Mouse (Mus musculus) cerebellum, adult 9-11 months (tissue): ENCODE measurements around the gene Slc7a6.

Experiments
- DNase-seq: peaks from one replicate; pipeline ENCODE4 v3.0.0; 2022

The Slc7a6 gene

DNA sequence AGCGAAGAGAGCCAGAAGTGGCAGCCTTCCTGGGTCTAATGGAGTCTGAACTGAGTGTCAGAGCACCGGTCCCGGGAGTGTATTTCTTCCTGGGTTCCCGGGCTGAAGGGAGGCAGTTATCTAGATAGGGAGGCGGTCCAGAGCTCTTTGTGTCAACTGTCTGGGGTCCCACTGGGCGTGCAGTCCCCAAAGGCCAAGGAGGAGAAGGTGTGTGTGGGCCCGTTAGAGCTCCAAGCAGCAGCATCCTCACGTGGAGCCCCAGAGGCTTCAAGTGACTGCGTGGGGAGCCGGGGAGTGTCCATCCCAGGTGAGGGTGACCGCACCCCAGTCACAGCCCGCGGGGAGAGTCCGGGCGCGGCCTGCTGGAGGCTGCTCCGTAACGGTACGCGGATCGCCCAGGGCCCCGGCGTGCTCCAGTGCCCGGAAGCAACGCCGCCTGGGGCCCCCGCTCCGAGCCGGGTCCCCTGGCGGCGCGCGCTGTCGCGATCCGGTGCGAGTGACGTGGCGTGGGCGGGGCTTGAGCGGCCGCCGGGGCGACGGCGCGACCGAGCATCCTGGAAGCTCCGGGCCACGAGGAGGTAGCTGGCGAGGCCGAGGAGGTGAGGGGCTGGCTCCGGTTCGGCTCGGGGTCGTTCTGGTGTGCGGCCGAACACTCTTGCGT lies at the start of gene Slc7a6:
Gene Slc7a6, plus strand, starts transcription at position 502 of the 661 bp plus-strand sequence.
- DNase-seq, result peak; percentile 87

DNA sequence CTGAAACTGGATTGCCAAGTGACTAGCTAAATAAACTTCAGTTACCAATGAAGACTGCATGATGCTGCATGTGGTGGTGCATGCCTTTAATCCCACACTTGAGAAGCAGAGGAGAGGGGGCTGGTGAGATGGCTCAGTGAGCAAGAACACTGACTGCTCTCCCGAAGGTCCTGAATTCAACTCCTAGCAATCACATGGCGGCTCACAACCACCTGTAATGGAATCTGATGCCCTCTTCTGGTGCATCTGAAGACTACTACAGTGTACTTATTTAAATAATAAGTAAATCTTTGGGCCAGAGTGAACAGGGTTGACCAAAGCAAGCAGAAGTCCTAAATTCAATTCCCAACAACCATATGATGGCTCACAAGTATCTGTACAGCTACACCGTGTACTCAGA lies 45.2 kb upstream of the Slc7a6 start:
- DNase-seq, result no peak

DNA sequence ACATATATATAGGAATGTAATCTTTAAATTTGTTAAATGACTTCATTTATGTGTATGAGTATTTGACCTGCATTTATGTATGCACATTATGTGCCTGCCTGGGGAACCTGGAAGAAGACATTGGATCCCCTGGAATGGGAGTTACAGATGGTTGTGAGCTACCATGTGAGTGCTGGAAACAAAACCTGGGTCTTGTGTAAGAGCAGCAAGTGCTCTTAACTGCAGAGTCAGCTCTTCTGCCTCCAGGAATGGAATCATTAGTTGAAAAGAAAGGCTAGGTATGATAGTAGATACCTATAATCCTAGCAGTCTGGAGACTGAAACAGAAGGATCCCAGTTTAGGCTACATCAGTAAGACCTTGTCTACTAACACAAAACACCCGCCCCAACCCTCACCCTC lies 42.6 kb upstream of the Slc7a6 start:
- DNase-seq, result no peak

DNA sequence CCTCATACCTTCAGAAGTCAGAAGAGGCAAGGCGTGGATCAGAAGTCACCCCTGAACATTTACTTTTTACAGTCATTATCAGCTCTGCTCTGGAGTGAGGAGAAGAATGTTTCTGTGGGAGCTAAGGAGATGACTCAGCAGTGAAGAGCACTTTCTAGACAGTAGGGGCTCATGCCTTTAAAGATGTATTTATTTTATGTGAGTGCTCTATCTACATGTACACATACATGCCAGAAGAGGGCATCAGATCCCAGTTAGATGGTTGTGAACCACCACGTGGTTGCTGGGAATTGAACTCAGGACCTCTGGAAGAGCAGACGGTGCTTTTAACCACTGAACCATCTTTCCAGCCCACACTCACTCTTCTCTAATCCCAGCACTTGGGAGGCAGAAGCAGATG lies 41.6 kb upstream of the Slc7a6 start:
- DNase-seq, result no peak

DNA sequence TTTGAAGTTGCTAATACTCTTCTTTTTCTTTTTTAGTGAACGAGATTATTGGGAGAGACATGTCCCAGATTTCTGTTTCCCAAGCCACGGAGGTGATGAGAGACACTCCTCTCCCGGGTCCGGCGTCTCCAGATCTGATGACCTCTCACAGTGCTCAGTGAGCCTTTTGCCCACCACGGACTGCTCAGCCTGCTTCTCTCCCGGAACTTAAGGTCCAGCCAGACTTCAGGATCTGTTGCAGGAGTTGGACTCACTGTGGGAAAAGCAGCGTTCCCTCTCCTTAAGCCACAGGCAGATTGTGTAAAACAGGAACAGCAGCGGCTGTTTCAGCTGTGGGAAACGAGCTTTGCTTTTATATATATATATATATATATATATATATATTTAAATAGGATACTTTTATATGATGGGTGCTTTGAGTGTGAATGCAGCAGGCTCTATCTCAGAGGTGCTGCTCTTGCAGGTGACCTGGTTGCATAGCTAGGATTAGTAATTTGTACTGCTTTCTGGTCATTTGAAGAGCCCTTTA lies 40.7 kb upstream of the Slc7a6 start:
- no peak for DNase-seq

DNA sequence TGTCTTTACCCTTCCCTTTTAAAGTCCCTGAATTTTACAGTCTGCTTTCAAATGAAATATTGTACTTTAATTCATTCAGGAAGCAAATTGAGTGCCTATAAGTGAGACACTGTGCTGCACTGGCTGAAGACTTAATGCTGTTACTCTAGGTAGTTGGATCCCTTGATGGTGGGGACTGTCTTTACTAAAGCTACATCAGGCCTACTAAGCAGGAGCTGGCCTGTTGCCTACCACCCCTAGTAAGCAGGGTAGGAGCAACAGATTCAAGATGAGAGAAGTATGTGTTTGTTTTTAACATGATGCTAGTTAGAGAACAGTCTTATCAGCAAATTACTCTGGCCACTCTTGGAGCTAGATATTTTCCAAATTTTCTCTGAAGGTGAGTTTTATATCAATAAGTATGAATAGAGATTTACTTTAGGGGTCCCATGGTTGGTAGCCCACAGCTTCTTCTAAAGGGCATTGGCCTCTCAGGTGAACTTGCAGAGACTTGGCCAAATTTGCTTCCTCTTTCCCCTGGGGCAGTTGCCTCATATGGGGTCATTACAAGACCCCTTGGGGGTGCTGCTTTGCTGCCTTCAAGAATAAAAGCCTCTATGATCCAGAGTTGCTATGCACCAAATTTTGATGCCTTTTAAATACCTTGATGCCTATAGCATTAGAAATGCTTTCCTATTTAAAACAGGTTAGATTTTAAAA lies 39.3 kb upstream of the Slc7a6 start:
- DNase-seq, result no peak

DNA sequence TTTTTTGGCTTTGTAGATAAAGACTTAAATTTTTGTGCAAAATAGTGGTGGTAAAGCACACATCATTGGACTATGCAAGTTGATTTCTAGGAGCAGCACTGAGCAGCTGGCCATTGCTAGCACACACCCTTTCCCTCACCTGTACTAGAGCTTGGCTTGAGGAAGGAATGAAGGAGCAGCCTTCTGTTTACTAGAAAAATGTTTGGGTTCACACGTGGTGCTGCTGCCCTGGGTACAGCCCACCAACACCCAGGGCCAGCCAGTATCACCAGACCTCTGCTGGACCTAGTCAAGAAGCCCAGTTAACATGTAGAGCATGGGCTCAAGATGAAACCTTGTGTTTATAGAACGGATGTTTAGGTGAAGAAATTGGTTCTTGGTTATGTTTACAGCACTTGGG lies 38.7 kb upstream of the Slc7a6 start:
- DNase-seq, result no peak

DNA sequence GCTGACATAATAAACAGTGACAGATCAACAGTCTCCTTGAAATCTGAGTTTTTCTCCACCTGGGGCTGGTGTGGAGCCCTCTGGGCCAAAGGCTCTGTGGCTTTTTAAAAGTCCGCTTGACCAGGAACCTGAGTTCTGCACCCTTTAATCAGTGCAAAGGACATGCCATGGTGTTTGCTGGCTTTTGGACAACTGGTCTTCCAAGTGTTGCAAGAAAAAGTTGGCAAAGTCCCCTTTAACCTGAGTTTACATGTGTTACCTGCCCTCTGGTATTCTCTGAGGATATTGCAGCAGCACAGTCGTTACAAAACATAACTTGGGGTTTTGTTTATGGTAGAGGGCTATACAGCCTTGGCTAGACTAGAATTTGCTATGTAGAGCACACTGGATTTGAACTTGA lies 38.2 kb upstream of the Slc7a6 start:
- no peak for DNase-seq

DNA sequence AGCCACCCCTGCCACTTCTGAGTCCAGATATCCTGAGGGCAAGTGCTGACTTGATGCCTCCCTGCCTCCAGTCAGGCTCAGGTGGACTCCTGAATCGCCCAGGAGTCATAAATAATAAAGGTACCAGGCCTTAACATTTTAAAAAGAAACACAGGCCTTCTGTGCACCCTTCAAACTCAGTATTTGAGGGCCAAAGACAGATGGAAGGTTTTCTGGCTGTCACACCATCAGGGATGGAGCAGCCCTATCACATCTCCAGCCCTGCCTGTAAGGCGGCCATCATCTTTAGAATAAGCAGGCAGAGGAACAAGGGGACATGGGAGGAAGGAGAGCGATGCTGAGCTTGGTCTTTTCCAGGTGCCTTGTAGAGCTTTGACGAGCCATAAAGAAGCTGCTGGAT lies 37.6 kb upstream of the Slc7a6 start:
- DNase-seq, result no peak

DNA sequence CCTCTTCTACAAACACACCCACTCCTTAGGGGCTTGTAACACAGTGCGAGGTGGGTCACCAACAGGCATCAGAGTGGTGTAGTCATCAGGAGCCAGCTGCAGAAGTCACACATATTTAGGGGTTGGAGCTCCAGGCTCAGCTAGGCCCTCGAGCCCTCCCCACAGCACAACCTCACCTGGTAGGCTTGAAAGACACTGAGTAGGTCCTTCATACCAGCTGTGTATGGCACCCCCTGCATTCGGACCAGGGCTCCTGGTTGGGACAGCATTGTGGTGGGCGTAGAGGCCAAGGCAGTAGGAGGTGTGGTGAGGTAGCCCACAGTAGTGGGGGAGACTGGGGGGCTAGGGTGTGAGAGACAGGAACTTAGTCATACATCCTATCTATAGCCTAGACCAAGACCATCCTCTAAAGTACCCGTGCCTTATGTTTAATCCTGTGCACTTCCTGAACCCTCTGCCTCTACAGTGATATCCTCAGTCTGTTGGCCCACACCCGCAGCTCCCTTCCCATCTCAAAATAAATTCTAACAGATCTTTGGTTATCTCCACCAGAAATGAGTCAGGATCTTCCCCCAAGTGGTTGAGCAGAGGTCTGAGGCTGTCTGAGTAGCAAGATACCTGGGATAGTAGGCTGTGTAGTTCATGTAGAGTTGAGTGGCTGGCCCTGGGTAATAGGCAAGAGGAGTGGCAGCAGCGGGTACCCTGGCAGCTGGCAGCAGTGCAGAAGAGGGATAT lies 37.0 kb upstream of the Slc7a6 start:
- DNase-seq, result no peak

DNA sequence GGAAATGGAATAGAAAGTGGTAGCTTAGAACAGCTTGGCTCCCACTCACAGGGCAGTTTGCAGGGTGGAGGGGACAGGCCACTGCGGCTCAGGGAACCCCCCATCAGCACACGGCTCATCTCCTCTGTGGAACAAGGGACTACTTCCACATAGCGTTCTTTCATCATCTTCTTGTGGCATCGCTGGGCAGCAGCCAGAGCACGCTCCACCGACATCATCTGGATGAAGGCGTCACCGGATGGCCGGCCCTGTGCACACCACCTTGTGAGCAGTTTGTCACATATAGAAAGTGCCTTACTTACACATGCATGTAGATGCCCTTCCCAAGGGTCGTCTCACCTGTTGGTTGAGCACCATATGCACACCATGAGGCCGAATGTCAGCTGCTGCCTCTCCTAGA lies 36.3 kb upstream of the Slc7a6 start:
- DNase-seq, result no peak

DNA sequence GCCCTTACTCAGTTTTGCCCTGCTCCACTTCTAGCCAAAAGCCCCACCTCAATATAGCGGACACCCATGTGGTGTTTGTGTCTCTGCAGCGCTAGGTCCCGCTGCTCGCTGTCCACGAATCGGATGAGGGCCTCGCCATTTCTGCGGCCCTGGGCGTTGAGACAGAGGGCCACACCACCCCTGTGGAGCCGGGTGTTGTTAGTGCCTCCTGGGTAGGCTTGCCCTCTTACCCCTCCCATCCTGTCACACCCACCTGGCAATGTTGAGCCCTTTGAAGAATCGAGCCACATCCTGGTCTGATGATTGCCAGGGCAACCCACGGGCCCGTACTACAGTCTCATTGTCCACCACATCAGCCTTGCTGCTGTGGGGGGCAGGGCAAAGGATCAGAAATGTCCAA lies 35.1 kb upstream of the Slc7a6 start:
- no peak for DNase-seq

DNA sequence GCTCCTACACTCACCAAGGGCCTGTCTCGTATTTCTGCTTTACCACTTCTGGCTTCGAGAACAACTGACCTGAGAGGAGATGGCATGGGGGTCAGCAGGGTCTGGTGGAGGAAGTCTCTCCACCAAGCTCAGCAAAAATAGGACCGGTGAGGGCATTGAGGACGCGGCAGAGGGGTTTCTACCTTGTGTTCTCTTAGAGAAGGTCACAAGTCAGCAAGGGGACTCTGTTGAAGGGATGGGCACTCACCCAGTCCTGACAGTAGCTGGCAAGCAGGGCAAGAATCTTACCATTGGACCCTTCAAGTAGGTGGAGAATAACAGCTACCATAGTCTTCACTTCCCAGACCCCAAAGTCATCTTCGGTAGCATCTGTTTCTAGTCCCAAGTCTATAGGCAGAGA lies 34.7 kb upstream of the Slc7a6 start:
- DNase-seq, result no peak

DNA sequence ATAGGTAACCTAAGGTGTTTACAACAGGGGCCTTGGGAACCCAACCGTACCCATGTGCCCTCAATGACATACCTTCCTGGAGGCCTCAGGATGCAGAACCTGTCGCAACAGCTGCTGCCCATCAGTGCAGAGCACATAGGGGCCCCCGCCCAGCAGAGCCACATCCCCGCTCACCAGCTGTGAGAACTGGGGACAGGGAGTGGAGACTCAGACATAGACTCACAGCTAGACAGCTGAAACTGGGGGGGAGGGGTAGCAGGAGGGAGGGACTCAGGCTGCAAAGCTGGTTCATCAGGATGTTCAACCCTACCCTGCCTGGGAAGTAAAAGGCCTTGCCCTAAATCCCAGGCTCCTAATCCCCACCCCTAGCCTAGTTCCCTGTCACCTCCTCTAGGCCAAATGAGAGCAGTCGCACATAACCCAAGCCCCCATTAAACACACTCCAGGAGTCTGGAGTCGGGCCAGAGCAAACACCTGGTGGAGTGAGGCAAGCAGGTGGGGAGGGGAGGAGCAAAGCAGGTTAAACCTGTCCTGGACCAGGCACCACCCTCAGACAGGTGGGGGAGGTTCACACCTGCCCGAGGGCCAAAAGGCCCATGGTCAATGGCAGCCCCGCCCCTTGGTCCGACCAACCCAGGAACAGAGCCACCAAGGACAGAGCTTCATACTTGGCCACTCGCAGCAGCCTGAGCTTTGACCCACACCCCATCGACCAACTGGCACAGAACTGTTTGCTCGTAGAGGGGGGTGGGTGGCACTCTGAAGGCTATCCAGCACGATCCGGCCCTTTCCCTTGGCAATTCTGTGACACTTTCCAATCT lies 33.7 kb upstream of the Slc7a6 start:
- no peak for DNase-seq

DNA sequence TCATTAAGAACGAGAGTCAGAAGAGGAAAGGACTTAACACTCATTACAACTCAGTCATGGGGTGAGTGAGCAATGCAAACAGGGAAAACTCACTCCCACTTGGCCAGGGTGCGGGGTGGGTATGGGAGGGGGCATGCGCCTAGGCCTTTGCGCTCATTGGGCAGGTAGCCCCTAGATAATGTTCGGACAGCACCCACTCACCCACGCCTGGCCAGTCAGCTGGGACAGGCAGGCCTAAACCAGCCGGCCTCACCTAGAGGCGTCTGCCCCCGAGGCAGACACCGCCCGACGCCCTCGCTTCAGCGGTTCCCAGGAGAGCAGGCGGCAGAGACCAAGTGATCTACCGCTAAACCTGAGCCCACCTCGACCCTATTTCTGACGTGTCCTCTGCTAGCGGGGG lies 33.0 kb upstream of the Slc7a6 start:
- no peak for DNase-seq

DNA sequence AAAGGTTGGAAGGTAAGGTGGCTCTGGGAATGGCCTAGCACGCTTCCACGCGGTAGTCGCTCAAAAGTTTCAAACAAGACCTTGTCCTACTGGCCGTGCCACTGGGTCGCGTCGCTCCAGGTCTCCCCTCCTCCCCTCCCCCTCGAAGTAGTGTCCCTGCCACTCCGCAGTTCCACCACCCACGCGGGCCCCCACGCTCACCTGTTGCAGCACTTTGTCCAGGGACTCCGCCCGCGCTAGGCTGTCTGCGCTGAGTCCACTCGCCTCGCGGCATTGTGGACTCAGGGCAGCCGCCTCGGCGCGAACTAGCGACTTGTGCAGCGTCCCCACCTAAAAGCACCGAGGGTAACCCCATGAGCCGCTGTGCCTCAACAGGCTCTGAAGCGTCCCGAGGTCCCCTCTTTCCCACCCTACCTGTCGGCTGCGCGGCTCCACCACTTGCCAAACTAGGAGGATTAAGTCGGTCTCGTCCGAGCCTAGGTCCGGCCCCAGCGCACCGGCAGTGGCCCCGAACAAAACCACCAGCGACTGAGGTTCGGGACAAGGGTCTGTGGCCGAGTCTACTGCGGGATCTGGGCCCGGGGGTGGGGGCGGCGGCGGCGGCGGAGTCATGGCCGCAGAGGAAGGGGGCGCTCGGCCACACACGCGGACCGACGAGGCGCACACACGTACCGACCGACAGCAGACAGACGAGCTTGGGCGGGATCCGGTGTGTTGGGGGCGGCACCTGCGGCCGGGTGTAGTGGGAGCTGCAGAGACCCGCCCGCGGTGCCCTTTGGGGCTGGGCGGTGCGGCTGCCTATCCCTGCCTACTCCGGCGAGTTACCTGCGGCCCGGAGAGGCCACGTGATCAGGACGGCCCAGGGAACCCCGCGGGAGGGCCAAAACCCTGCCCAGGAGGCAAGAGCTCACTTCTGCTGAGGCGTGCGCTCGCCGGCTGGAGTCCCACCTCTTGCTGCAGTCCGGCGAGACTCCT lies 32.2 kb upstream of the Slc7a6 start, which contains the start of gene Esrp2:
Gene Esrp2, minus strand, starts transcription at position 819 of the 975 bp plus-strand sequence.
- DNase-seq, result no peak

DNA sequence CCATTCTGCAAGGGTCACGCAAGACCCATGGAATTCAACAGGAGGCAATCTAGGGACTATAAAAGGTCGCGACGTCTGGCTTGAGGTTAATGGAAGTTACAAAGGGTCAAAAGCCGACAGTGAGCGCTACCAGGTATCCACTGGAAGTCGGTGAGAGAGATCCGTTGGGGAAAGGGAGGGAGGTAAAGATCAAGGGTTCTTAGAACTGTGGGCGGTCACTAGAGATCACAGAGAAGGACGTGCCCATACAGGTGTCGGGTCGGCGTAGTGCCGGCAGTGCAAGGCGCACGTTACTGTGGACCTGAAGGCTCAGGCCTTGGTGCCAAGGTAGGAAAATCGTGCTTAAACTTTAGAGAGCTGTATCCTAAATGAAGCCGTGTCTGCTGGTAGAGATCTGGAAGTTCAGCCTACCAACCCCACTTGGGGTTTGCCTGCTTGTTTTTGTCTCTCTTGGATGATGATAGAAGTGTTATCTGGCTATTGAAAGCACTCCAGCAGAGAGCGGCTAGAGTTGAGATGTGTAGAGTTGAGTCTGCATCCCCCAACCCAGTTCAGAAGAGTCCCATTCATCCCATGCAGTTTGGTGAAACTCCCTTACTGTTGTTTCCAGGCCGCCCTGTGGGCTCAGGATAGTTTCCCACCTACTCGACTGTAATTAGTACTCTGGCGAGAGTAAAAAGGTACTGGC lies 31.3 kb upstream of the Slc7a6 start:
- no peak for DNase-seq

DNA sequence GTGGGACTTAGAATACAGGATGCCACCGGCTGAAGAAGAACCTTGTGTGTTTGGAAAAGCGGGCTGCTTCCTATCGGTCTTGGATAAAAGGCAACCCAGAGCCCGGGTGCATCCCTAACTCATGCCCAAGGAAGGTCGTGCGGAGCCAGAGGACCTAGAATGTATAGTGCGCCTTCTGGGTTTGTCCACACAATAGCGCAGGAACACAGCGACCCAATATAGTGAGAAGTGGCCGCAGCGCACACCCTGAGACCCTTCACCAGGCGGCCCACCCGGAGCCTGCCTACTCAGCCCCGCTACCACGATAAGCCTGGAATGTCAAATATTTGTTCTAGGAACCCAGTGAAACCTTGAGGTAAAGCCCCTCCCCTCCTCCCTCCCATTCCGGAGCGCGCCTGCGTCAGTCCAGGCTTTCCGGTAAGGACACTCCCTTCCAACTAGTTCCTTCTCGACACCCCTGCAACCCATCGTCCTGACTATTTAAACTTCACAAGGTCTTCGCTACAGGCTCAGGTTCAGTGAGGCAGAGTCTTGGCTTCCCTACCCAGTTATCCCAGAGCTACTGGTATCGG lies 30.7 kb upstream of the Slc7a6 start:
- no peak for DNase-seq

DNA sequence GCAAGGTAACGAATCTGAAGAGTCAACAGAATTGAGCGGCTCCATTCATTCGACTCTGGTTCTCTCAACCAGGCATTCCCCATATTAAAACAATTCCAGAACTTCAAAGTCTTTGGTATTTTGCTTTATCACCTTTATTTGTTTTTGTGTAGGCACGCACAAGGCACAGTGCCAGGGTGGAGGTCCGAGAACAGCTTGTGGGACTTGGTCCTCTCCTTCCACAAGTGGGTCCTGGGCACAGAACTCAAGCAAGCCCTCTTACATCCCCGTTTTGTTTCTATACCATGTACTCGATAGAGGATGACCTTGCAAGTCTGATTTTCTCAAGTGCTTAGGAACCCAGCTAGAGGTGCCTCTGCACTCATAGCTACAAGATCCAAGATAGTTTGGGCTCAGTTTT lies 30.0 kb upstream of the Slc7a6 start:
- DNase-seq, result no peak

DNA sequence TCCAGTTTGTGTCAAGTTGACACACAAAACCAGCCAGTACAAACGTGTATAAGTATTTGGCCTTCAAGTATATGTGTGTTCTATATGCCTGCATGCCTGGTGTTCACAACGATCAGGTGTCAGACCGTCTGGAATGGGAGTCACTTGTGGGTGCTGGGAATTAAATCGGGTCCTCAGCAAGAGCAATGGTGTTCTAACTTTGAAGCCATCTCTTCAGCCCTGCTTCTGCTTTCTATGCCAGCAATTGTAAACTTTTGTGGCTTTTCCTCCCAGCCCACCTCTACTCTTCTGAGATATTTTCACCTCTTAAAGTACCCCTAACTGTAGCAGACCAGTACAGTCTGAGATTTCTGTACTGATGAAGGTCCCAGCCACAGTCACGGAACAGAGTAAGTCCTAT lies 28.5 kb upstream of the Slc7a6 start:
- no peak for DNase-seq

DNA sequence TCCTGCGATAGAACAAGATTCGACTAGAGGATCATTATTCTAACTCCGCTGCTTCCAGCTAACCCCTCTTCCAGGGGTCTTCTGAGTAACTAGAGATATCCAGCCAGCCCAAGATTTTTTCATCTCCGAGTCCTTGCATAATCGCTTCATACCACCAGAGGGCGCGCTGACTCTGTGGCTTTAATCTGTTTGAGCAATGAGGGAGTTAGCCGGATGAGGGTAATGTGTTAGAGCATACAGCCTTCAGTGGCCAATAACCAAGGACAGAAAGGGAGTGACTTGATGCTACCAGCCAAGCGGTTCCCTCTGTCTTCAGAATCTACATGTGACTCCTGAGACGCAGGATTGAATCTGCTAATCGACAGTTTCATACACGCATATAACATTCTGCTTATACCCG lies 27.9 kb upstream of the Slc7a6 start:
- DNase-seq, result peak; percentile 67
